Mouse (Mus musculus) liver, embryonic 14.5 days (tissue): ENCODE measurements at regions not wholly inside any gene's neighbourhood (a gene's known extent, or its start where the extent isn't known, plus 50 kb on each side); places are given as distances from the start of the nearest gene placed in this dataset.
A peak's percentile ranks its signal among the peaks of the same experiment; 100 is the strongest.

Experiments used
- ATAC-seq: fragments of 200-750 bp; cut with Nextera tagmentation; 2 replicates; pipeline ENCODE4 v1.8.0; 2017; ENCODE audit warnings: moderate number of reproducible peaks, mild to moderate bottlenecking, moderate library complexity; ENCODE audit not compliant: insufficient read depth
- DNase-seq, 3 experiments: peaks; one replicate each; pipeline ENCODE4 v3.0.0-alpha.2; 2012 to 2013; ENCODE audit warnings: low read depth in 3 of 3, low spot score in 3 of 3
- H3K27ac ChIP-seq: fragments of 300-500 bp; sonication (generic); 2 replicates; pipeline ENCODE4 v1.5.1; 2014; ENCODE audit warnings: moderate library complexity, mild to moderate bottlenecking, control low read depth, inconsistent platforms
- H3K27me3 ChIP-seq: fragments of 300-500 bp; sonication (generic); 2 replicates; pipeline ENCODE4 v1.6.1; 2014; ENCODE audit warnings: mild to moderate bottlenecking, low read length, moderate library complexity; ENCODE audit not compliant: control insufficient read depth, insufficient read depth
- H3K36me3 ChIP-seq: fragments of 300-500 bp; sonication (generic); replicated peaks from 2 replicates; pipeline ENCODE4 v1.6.1; 2014; ENCODE audit warnings: low read depth; ENCODE audit not compliant: control insufficient read depth, insufficient read depth
- H3K4me1 ChIP-seq, 2 experiments: fragments of 200-500 bp in 1 of 2; fragments of 300-500 bp in 1 of 2; sonication (generic) in 1 of 2; replicated peaks; 2 replicates each; pipeline ENCODE4 v1.6.1; 2012 to 2014; ENCODE audit warnings: antibody characterized with exemption in 1 of 2, inconsistent platforms in 1 of 2, low read length in 1 of 2; ENCODE audit not compliant: control insufficient read depth in 2 of 2, insufficient read depth in 2 of 2
- H3K4me2 ChIP-seq: fragments of 300-500 bp; sonication (generic); 2 replicates; pipeline ENCODE4 v1.6.1; 2014; ENCODE audit warnings: low read depth, mild to moderate bottlenecking, control low read depth, moderate library complexity
- H3K4me3 ChIP-seq, 2 experiments: fragments of 200-500 bp in 1 of 2; fragments of 300-500 bp in 1 of 2; sonication (generic) in 1 of 2; 2 replicates each; pipeline ENCODE4 v1.5.1; 2012 to 2014; ENCODE audit warnings: low read depth in 2 of 2, low read length in 2 of 2, mild to moderate bottlenecking in 2 of 2, control low read depth in 1 of 2, inconsistent platforms in 1 of 2, moderate library complexity in 1 of 2; ENCODE audit not compliant: insufficient read depth in 1 of 2
- H3K9ac ChIP-seq: fragments of 300-500 bp; sonication (generic); replicated peaks from 2 replicates; pipeline ENCODE4 v1.6.1; 2014; ENCODE audit warnings: mild to moderate bottlenecking, control low read depth, moderate library complexity
- H3K9me3 ChIP-seq: fragments of 300-500 bp; sonication (generic); 2 replicates; pipeline ENCODE4 v1.6.1; 2016; ENCODE audit warnings: low read length, mixed read lengths; ENCODE audit not compliant: control insufficient read depth
- CTCF ChIP-seq: IDR thresholded peaks from 2 replicates; pipeline ENCODE4 v1.5.1; 2016; ENCODE audit warnings: antibody characterized with exemption, low read depth, control low read depth
- EP300 ChIP-seq: IDR thresholded peaks from 2 replicates; pipeline ENCODE4 v1.6.1; 2016; ENCODE audit warnings: antibody characterized with exemption, low read depth
- WGBS: fragments of 180-500 bp; shearing (Covaris S2); extraction: QIAGEN DNeasy Blood & Tissue Kit; methylation state at CpG from one replicate; pipeline ENCODE4 v1.1.7; 2014; ENCODE audit not compliant: insufficient replicate concordance; 5-methylcytosine and 5-hydroxymethylcytosine counted together

- Histone ChIP-seq H3K36me3 (no peaks in the 10 kb centered on the region), H3K27ac (no peak overlapping the region), H3K4me3 (no peak overlapping the region), H3K27me3 (no peaks in the 10 kb centered on the region), H3K9ac (no peak overlapping the region), H3K4me2 (no peak overlapping the region), H3K9me3 (no peaks in the 10 kb centered on the region), H3K4me1 (no peaks in the 10 kb centered on the region)
- ATAC-seq, result no peak
- no peak for TF ChIP-seq EP300
- TF ChIP-seq CTCF, result no peak
- 12% methylated on average over 3 of the region's 3 CpGs for WGBS
- DNase-seq, result peak in 1 of 3 experiments; percentile 7
Observed at GRCm38 (mm10) chr3:128126664-128127063, 230.5 kb upstream of the Fam241a start.

DNA sequence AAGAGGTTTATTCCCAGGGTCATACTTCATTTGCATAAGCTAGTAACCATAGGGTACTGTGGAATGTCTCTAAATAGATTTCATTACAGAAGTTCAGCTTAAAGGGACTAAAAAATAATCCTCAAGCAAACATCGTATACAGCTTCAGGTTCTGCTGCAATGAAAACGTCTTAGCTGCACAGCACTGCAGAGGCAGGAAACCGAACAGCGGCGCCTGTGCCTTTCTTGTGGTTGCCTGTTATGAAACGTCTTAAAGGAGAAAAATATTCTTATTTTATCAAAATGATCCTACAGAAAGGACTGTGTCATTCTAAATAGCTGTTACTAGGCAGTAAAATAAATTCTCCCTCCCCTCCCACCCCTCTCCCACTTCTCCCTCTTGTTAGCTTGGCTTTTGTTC is 226.0 kb upstream of the Fam241a start:
- ATAC-seq, result no peak
- no peak overlapping the region for H3K4me3 ChIP-seq
- TF ChIP-seq CTCF (no peak), EP300 (no peak)
- no peak overlapping the region for H3K27ac ChIP-seq
- H3K9me3 ChIP-seq, result no peaks in the 10 kb centered on the region
- H3K9ac ChIP-seq, result no peak overlapping the region
- no peaks in the 10 kb centered on the region for H3K4me1 ChIP-seq
- no peaks in the 10 kb centered on the region for H3K27me3 ChIP-seq
- no peak for DNase-seq
- H3K36me3 ChIP-seq, result no peaks in the 10 kb centered on the region
- no peak overlapping the region for H3K4me2 ChIP-seq
- WGBS, result 41% methylated on average over 6 of the region's 6 CpGs

DNA sequence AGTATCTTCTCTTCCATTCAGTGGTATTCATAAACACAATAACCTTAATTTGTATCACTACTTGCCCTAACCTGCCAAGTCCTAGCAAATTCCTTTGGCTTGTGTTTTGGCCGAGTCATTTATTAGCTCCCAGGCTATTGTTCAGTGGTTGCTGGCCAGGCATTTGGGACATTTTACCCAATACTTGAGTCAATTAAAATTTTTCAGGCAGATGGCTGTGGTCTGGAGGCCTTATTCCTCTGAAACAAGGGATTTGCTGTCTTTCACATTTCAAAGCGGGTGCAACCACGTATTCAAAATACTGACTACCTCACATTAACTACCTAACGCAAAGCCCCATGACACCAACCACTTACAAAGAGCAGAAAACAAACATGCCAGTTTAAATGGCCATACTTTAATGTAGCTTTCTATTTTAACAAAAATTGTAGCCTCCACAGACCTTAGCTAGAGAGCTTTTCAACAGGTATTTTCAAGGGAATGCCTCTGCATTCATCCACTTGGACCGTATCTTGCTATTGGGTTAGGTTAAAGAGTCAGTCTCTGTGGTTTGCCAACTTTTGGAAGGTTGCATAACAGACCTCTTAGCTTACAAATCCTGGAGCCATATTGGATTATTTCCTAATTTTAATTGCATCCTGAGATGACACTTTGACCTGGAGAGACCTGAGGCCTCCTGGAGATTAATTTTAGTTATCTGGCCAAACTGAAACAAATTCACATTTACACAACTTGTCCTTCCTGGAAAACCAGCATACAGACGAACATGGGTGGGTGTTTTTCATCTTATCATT is 224.7 kb upstream of the Fam241a start:
- Histone ChIP-seq H3K4me1 (no peaks in the 10 kb centered on the region), H3K4me3 (no peak overlapping the region), H3K9ac (no peak overlapping the region), H3K27ac (no peak overlapping the region), H3K27me3 (no peaks in the 10 kb centered on the region), H3K9me3 (no peaks in the 10 kb centered on the region), H3K36me3 (no peaks in the 10 kb centered on the region), H3K4me2 (no peak overlapping the region)
- no peak for DNase-seq
- no peak for ATAC-seq
- 64% methylated on average over 6 of the region's 6 CpGs for WGBS
- TF ChIP-seq CTCF, result no peak
- no peak for TF ChIP-seq EP300

DNA sequence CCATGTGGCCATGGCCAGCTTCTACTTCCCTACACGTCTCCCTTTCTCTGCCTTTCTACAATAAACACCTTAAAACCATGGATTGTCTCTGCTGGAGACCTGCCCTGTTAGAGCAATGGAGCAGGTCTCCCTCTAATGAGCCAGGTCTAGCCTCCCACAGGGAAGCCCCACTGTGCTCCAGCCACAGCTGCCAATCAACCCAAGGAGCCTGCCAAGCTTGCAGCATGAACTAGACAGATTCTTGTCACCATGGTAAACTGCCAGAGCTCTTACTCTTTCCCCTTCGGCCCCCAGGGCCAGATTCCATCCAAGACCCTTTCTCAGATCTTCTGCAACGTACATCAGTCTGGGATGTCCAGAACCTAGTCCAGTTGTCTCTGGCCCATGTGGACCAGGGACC is 217.1 kb upstream of the Fam241a start:
- Histone ChIP-seq H3K9me3 (no peaks in the 10 kb centered on the region), H3K4me2 (no peak overlapping the region), H3K4me1 (no peaks in the 10 kb centered on the region), H3K27me3 (no peaks in the 10 kb centered on the region), H3K36me3 (no peaks in the 10 kb centered on the region), H3K4me3 (no peak overlapping the region), H3K27ac (no peak overlapping the region), H3K9ac (no peak overlapping the region)
- no peak for TF ChIP-seq CTCF
- no peak for TF ChIP-seq EP300
- no peak for DNase-seq
- ATAC-seq, result no peak
- WGBS, result 40% methylated on average over 3 of the region's 3 CpGs

DNA sequence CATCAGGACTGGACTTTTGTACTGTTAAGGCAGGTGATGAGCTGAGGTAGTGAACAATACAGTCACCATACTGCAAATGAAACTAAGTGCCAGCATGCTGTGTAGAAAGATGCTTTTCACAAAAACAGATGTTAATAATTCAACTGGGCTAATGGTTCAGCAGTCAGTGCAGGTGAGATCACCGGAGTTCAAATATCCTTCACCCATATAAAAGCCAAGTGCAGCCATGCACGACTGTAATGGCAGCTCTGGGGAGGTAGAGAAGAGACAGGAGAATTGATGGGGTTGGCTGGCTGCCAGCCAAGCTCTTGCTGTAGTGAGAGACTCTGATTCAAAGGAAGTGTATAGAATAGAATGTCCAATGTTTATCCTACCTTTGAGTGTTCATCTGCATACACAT is 214.3 kb upstream of the Fam241a start:
- Histone ChIP-seq H3K27me3 (no peaks in the 10 kb centered on the region), H3K4me2 (no peak overlapping the region), H3K4me1 (no peaks in the 10 kb centered on the region), H3K9me3 (no peaks in the 10 kb centered on the region), H3K4me3 (no peak overlapping the region), H3K9ac (no peak overlapping the region), H3K27ac (no peak overlapping the region), H3K36me3 (no peaks in the 10 kb centered on the region)
- DNase-seq, result no peak
- 54% methylated on average over 2 of the region's 2 CpGs for WGBS
- no peak for ATAC-seq
- TF ChIP-seq EP300 (no peak), CTCF (no peak)
